Mouse (Mus musculus) lung, postnatal 0 days (tissue): Measurements from ENCODE around the gene Rad50. TPM values are rescaled to one million over a fixed set of nuclear protein-coding genes. Genes with fewer than 3 reads are reported as not detected.

ENCODE experiments used
- ATAC-seq: fragments of 200-750 bp; cut with Nextera tagmentation; 2 replicates; pipeline ENCODE4 v1.8.0; 2017; ENCODE audit warnings: moderate library complexity
- DNase-seq: peaks from one replicate; pipeline ENCODE4 v3.0.0-alpha.2; 2016; ENCODE audit warnings: low spot score
- H3K27ac ChIP-seq: fragments of 300-500 bp; sonication (generic); 2 replicates; pipeline ENCODE4 v1.5.1; 2014; ENCODE audit warnings: antibody characterized with exemption, mild to moderate bottlenecking, low read length, mixed read lengths
- H3K27me3 ChIP-seq: fragments of 300-500 bp; sonication (generic); replicated peaks from 2 replicates; pipeline ENCODE4 v1.6.1; 2014; ENCODE audit warnings: low read length, mixed read lengths; ENCODE audit not compliant: insufficient read depth
- H3K36me3 ChIP-seq: fragments of 300-500 bp; sonication (generic); 2 replicates; pipeline ENCODE4 v1.6.1; 2014; ENCODE audit warnings: low read length, mixed read lengths; ENCODE audit not compliant: insufficient read depth
- H3K4me1 ChIP-seq: fragments of 300-500 bp; sonication (generic); 2 replicates; pipeline ENCODE4 v1.6.1; 2014; ENCODE audit warnings: antibody characterized with exemption, low read depth, low read length, mixed read lengths; ENCODE audit not compliant: insufficient read depth
- H3K4me2 ChIP-seq: fragments of 300-500 bp; sonication (generic); replicated peaks from 2 replicates; pipeline ENCODE4 v1.6.1; 2014; ENCODE audit warnings: low read depth, mild to moderate bottlenecking, low read length, moderate library complexity, mixed read lengths
- H3K4me3 ChIP-seq: fragments of 300-500 bp; sonication (generic); 2 replicates; pipeline ENCODE4 v1.5.1; 2014; ENCODE audit warnings: low read depth, low read length
- H3K9ac ChIP-seq: fragments of 300-500 bp; sonication (generic); replicated peaks from 2 replicates; pipeline ENCODE4 v1.6.1; 2014; ENCODE audit warnings: low read depth, mild to moderate bottlenecking
- H3K9me3 ChIP-seq: fragments of 300-500 bp; sonication (generic); 2 replicates; pipeline ENCODE4 v1.6.1; 2016; ENCODE audit warnings: low read length, mixed read lengths
- CTCF ChIP-seq: IDR thresholded peaks from 2 replicates; pipeline ENCODE4 v1.5.1; 2016; ENCODE audit warnings: antibody characterized with exemption, mild to moderate bottlenecking
- EP300 ChIP-seq: IDR thresholded peaks from 2 replicates; pipeline ENCODE4 v1.6.1; 2016; ENCODE audit warnings: antibody characterized with exemption, mild to moderate bottlenecking, control low read depth
- WGBS: fragments of 180-500 bp; shearing (Covaris S2); extraction: QIAGEN DNeasy Blood & Tissue Kit; methylation state at CpG from one replicate; pipeline ENCODE4 v1.1.7; 2014; 5-methylcytosine and 5-hydroxymethylcytosine counted together
- polyA plus RNA-seq: library from polyadenylated mRNA; unstranded; fragments of >200 nt; fragmentation: Nextera tagmentation; extraction: Ambion mirVana; gene quantifications from 2 replicates; pipeline ENCODE4 v1.2.1, GENCODE M21; 2015

Rad50 gene
- polyA plus RNA-seq, 1 experiment from 2014 or later, result 18.1 TPM

- Histone ChIP-seq H3K4me3 (no peak overlapping the region), H3K27me3 (no peaks in the 10 kb centered on the region), H3K36me3 (no peaks in the 10 kb centered on the region), H3K4me1 (no peaks in the 10 kb centered on the region), H3K27ac (no peak overlapping the region), H3K9ac (no peak overlapping the region), H3K9me3 (no peaks in the 10 kb centered on the region), H3K4me2 (no peak overlapping the region)
- TF ChIP-seq EP300 (no peak), CTCF (no peak)
- ATAC-seq (no peak), DNase-seq (no peak)
- 76% methylated on average over 11 of the region's 11 CpGs for WGBS
Measured at GRCm38 (mm10) chr11:53621582-53622439, 85.3 kb downstream of the Rad50 start.

- Histone ChIP-seq H3K4me2 (no peak overlapping the region), H3K4me3 (no peak overlapping the region), H3K9me3 (no peaks in the 10 kb centered on the region), H3K27ac (no peak overlapping the region), H3K4me1 (no peaks in the 10 kb centered on the region), H3K27me3 (no peaks in the 10 kb centered on the region), H3K36me3 (no peaks in the 10 kb centered on the region), H3K9ac (no peak overlapping the region)
- 76% methylated on average over 4 of the region's 4 CpGs for WGBS
- no peak for TF ChIP-seq CTCF
- TF ChIP-seq EP300, result no peak
- DNase-seq (no peak), ATAC-seq (no peak)
Measured at GRCm38 (mm10) chr11:53620094-53620493, 87.0 kb downstream of the Rad50 start.

- ATAC-seq (no peak), DNase-seq (no peak)
- H3K36me3 ChIP-seq, result no peaks in the 10 kb centered on the region
- no peaks in the 10 kb centered on the region for H3K9me3 ChIP-seq
- H3K27me3 ChIP-seq, result no peaks in the 10 kb centered on the region
- no peak for TF ChIP-seq EP300
- TF ChIP-seq CTCF, result no peak
- H3K9ac ChIP-seq, result no peak overlapping the region
- no peak overlapping the region for H3K4me3 ChIP-seq
- WGBS, result 65% methylated on average over 6 of the region's 6 CpGs
- H3K4me2 ChIP-seq, result no peak overlapping the region
- H3K27ac ChIP-seq, result no peak overlapping the region
- no peaks in the 10 kb centered on the region for H3K4me1 ChIP-seq
Measured at GRCm38 (mm10) chr11:53619428-53619827, 87.7 kb downstream of the Rad50 start.

- Histone ChIP-seq H3K36me3 (no peaks in the 10 kb centered on the region), H3K27ac (no peak within 1 kb of the TSS), H3K27me3 (no peaks in the 10 kb centered on the region), H3K4me3 (no peak within 1 kb of the TSS), H3K9me3 (no peaks in the 10 kb centered on the region), H3K4me2 (no peak within 1 kb of the TSS), H3K4me1 (no peaks in the 10 kb centered on the region), H3K9ac (no peak within 1 kb of the TSS)
- no peak for TF ChIP-seq CTCF
- TF ChIP-seq EP300, result no peak
- DNase-seq (no peak), ATAC-seq (no peak)
- WGBS, result 69% methylated on average over 7 of the region's 7 CpGs
Measured at GRCm38 (mm10) chr11:53618619-53619198, 88.4 kb downstream of the Rad50 start, which contains the start of gene Il4. Il4 (minus strand) TSS chr11:53618669.

- Histone ChIP-seq H3K9ac (no peak overlapping the region), H3K9me3 (no peaks in the 10 kb centered on the region), H3K27me3 (no peaks in the 10 kb centered on the region), H3K27ac (no peak overlapping the region), H3K4me1 (no peaks in the 10 kb centered on the region), H3K4me3 (no peak overlapping the region), H3K36me3 (no peaks in the 10 kb centered on the region), H3K4me2 (no peak overlapping the region)
- no peak for DNase-seq
- WGBS, result 57% methylated on average over 4 of the region's 4 CpGs
- no peak for ATAC-seq
- no peak for TF ChIP-seq CTCF
- no peak for TF ChIP-seq EP300
Measured at GRCm38 (mm10) chr11:53617562-53618109, 89.5 kb downstream of the Rad50 start.

GRCm38 (mm10) chr11:53616748-53617558 is 90.2 kb downstream of the Rad50 start:
- no peak overlapping the region for H3K9ac ChIP-seq
- no peaks in the 10 kb centered on the region for H3K9me3 ChIP-seq
- H3K27me3 ChIP-seq, result no peaks in the 10 kb centered on the region
- no peaks in the 10 kb centered on the region for H3K36me3 ChIP-seq
- DNase-seq, result no peak
- H3K4me3 ChIP-seq, result no peak overlapping the region
- H3K4me1 ChIP-seq, result no peaks in the 10 kb centered on the region
- 64% methylated on average over 8 of the region's 8 CpGs for WGBS
- TF ChIP-seq EP300 (no peak), CTCF (no peak)
- no peak for ATAC-seq
- no peak overlapping the region for H3K4me2 ChIP-seq
- no peak overlapping the region for H3K27ac ChIP-seq
